Mouse (Mus musculus): ENCODE data around the gene Ppp1r13b. TPM values are rescaled to one million over a fixed set of nuclear protein-coding genes. Genes with fewer than 3 reads are reported as not detected.
A peak's percentile ranks its signal among the peaks of the same experiment; 100 is the strongest.

Ppp1r13b gene
- polyA plus RNA-seq, 1 experiment from 2014 or later = 18.9 TPM

GRCm38 (mm10) chr12:111892981-111893380 lies 14.9 kb downstream of the Ppp1r13b start:
- H3K27me3 ChIP-seq (ENCODE audit: control insufficient read depth, insufficient read depth, low read length) = no peaks in the 10 kb centered on the region
- no peak overlapping the region for H3K27ac ChIP-seq (replicated peaks)
- H3K4me2 ChIP-seq (replicated peaks; ENCODE audit: low read depth) = no peak overlapping the region
- peaks cover 11% of the 10 kb centered on the region; the same call in 1 of the 2 replicates for H3K4me1 ChIP-seq (replicated peaks; ENCODE audit: control insufficient read depth, insufficient read depth)
- H3K4me3 ChIP-seq (ENCODE audit: low read depth, low read length) = no peak overlapping the region
- TF ChIP-seq CTCF (IDR thresholded peaks at IDR 0.05; ENCODE audit: low read depth) (no peak), EP300 (optimal IDR thresholded peaks at IDR 0.05) (no peak)
- WGBS = 100% methylated on average over 1 of the region's 1 CpGs
- H3K9ac ChIP-seq (ENCODE audit: low read length) = no peak overlapping the region
- DNase-seq (ENCODE audit: low spot score) = no peak
- no peaks in the 10 kb centered on the region for H3K9me3 ChIP-seq (ENCODE audit: control insufficient read depth, low read length)
- no peak for ATAC-seq (ENCODE audit: low FRiP score, low TSS enrichment)
- H3K36me3 ChIP-seq (ENCODE audit: control insufficient read depth, insufficient read depth, low read length) = no peaks in the 10 kb centered on the region

GRCm38 (mm10) chr12:111891800-111892199 lies 16.1 kb downstream of the Ppp1r13b start:
- DNase-seq (ENCODE audit: low spot score) (no peak), ATAC-seq (ENCODE audit: low FRiP score, low TSS enrichment) (no peak)
- no peak overlapping the region for H3K9ac ChIP-seq (ENCODE audit: low read length)
- no peak overlapping the region for H3K4me2 ChIP-seq (replicated peaks; ENCODE audit: low read depth)
- 88% methylated on average over 4 of the region's 4 CpGs for WGBS
- H3K27ac ChIP-seq (replicated peaks) = no peak overlapping the region
- H3K27me3 ChIP-seq (ENCODE audit: control insufficient read depth, insufficient read depth, low read length) = no peaks in the 10 kb centered on the region
- H3K4me3 ChIP-seq (ENCODE audit: low read depth, low read length) = no peak overlapping the region
- TF ChIP-seq CTCF (IDR thresholded peaks at IDR 0.05; ENCODE audit: low read depth) = no peak
- TF ChIP-seq EP300 (optimal IDR thresholded peaks at IDR 0.05) = no peak
- H3K9me3 ChIP-seq (ENCODE audit: control insufficient read depth, low read length) = no peaks in the 10 kb centered on the region
- peaks cover 11% of the 10 kb centered on the region; the same call in 1 of the 2 replicates for H3K4me1 ChIP-seq (replicated peaks; ENCODE audit: control insufficient read depth, insufficient read depth)
- H3K36me3 ChIP-seq (ENCODE audit: control insufficient read depth, insufficient read depth, low read length) = no peaks in the 10 kb centered on the region

GRCm38 (mm10) chr12:111889251-111889650 lies 18.7 kb downstream of the Ppp1r13b start:
- ATAC-seq (ENCODE audit: low FRiP score, low TSS enrichment) = no peak

GRCm38 (mm10) chr12:111888303-111888864 lies 19.5 kb downstream of the Ppp1r13b start:
- WGBS = 85% methylated on average over 4 of the region's 4 CpGs
- H3K4me2 ChIP-seq (replicated peaks; ENCODE audit: low read depth) = no peak overlapping the region
- no peak for ATAC-seq (ENCODE audit: low FRiP score, low TSS enrichment)

More at GRCm38 (mm10) chr12:111889251-111889650, 18.7 kb downstream of the Ppp1r13b start:
- 73% methylated on average over 3 of the region's 3 CpGs for WGBS
- no peak overlapping the region for H3K4me2 ChIP-seq (replicated peaks; ENCODE audit: low read depth)
- H3K36me3 ChIP-seq (ENCODE audit: control insufficient read depth, insufficient read depth, low read length) = no peaks in the 10 kb centered on the region
- H3K4me1 ChIP-seq (replicated peaks; ENCODE audit: control insufficient read depth, insufficient read depth) = peaks cover 7% of the 10 kb centered on the region; the same call in 1 of the 2 replicates
- H3K4me3 ChIP-seq (ENCODE audit: low read depth, low read length) = no peak overlapping the region
- H3K27ac ChIP-seq (replicated peaks) = 0 out of 2 replicates have a peak overlapping the region, but pooled peaks have one; percentile 14
- TF ChIP-seq CTCF (IDR thresholded peaks at IDR 0.05; ENCODE audit: low read depth) (no peak; the same call in 1 of the 2 replicates), EP300 (optimal IDR thresholded peaks at IDR 0.05) (no peak)
- H3K9ac ChIP-seq (ENCODE audit: low read length) = no peak overlapping the region
- H3K9me3 ChIP-seq (ENCODE audit: control insufficient read depth, low read length) = no peaks in the 10 kb centered on the region
- no peak for DNase-seq (ENCODE audit: low spot score)
- no peaks in the 10 kb centered on the region for H3K27me3 ChIP-seq (ENCODE audit: control insufficient read depth, insufficient read depth, low read length)

GRCm38 (mm10) chr12:111887005-111887404 lies 20.9 kb downstream of the Ppp1r13b start:
- H3K36me3 ChIP-seq (ENCODE audit: control insufficient read depth, insufficient read depth, low read length) = no peaks in the 10 kb centered on the region
- WGBS = 95% methylated on average over 1 of the region's 1 CpGs
- no peaks in the 10 kb centered on the region for H3K27me3 ChIP-seq (ENCODE audit: control insufficient read depth, insufficient read depth, low read length)
- TF ChIP-seq CTCF (IDR thresholded peaks at IDR 0.05; ENCODE audit: low read depth) (peak; percentile 52), EP300 (optimal IDR thresholded peaks at IDR 0.05) (no peak)
- H3K4me2 ChIP-seq (replicated peaks; ENCODE audit: low read depth) = no peak overlapping the region
- peaks cover 3% of the 10 kb centered on the region; the same call in 1 of the 2 replicates for H3K4me1 ChIP-seq (replicated peaks; ENCODE audit: control insufficient read depth, insufficient read depth)
- no peaks in the 10 kb centered on the region for H3K9me3 ChIP-seq (ENCODE audit: control insufficient read depth, low read length)
- H3K27ac ChIP-seq (replicated peaks) = no peak overlapping the region
- no peak overlapping the region for H3K4me3 ChIP-seq (ENCODE audit: low read depth, low read length)
- DNase-seq (ENCODE audit: low spot score) = no peak
- no peak overlapping the region for H3K9ac ChIP-seq (ENCODE audit: low read length)
- ATAC-seq (ENCODE audit: low FRiP score, low TSS enrichment) = no peak

More at GRCm38 (mm10) chr12:111888303-111888864, 19.5 kb downstream of the Ppp1r13b start:
- Histone ChIP-seq H3K36me3 (ENCODE audit: control insufficient read depth, insufficient read depth, low read length) (no peaks in the 10 kb centered on the region), H3K4me3 (ENCODE audit: low read depth, low read length) (no peak overlapping the region), H3K9ac (ENCODE audit: low read length) (no peak overlapping the region), H3K27me3 (ENCODE audit: control insufficient read depth, insufficient read depth, low read length) (no peaks in the 10 kb centered on the region), H3K27ac (replicated peaks) (no peak overlapping the region), H3K9me3 (ENCODE audit: control insufficient read depth, low read length) (no peaks in the 10 kb centered on the region), H3K4me1 (replicated peaks; ENCODE audit: control insufficient read depth, insufficient read depth) (peaks cover 3% of the 10 kb centered on the region; the same call in 1 of the 2 replicates)
- no peak for TF ChIP-seq CTCF (IDR thresholded peaks at IDR 0.05; ENCODE audit: low read depth)
- TF ChIP-seq EP300 (optimal IDR thresholded peaks at IDR 0.05) = no peak
- peak; percentile 46 for DNase-seq (ENCODE audit: low spot score)

- no peak overlapping the region for H3K27ac ChIP-seq (replicated peaks)
- H3K9ac ChIP-seq (ENCODE audit: low read length) = no peak overlapping the region
- ATAC-seq (ENCODE audit: low FRiP score, low TSS enrichment) (no peak), DNase-seq (ENCODE audit: low spot score) (no peak)
- H3K4me1 ChIP-seq (replicated peaks; ENCODE audit: control insufficient read depth, insufficient read depth) = no peaks in the 10 kb centered on the region
- no peak overlapping the region for H3K4me3 ChIP-seq (ENCODE audit: low read depth, low read length)
- H3K27me3 ChIP-seq (ENCODE audit: control insufficient read depth, insufficient read depth, low read length) = no peaks in the 10 kb centered on the region
- 21% methylated on average over 4 of the region's 4 CpGs for WGBS
- no peaks in the 10 kb centered on the region for H3K9me3 ChIP-seq (ENCODE audit: control insufficient read depth, low read length)
- H3K36me3 ChIP-seq (ENCODE audit: control insufficient read depth, insufficient read depth, low read length) = no peaks in the 10 kb centered on the region
- H3K4me2 ChIP-seq (replicated peaks; ENCODE audit: low read depth) = no peak overlapping the region
- no peak for TF ChIP-seq EP300 (optimal IDR thresholded peaks at IDR 0.05)
- no peak for TF ChIP-seq CTCF (IDR thresholded peaks at IDR 0.05; ENCODE audit: low read depth)
Observed at GRCm38 (mm10) chr12:111882852-111883251, 25.1 kb downstream of the Ppp1r13b start.
